10 mouse cellular contexts compared by ENCODE assay signal in the genomic region with DNA sequence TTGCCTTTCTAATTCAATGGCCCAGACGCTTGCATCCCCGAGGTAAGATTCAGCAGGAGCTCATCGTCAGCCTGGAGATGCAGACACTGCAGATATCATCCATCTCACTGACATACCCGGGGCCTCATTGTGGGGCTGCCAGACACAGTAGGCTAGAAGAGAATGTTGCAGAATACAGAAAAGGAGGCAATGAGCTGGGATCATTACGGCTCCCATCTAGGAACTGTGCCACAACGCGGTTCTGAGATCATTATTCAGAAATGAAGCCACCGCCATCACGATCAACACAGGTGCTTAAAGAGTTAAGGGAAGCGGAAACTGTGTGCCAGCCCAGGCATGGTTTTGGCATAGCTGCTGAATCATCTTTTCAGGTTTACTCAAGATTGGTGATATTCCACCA.
A peak's percentile ranks its signal among the peaks of the same experiment; 100 is the strongest.
DNase-seq lines count a peak whose midpoint lies in the region; ATAC-seq and TF ChIP-seq lines count a peak whose summit lies in the region.
"Had no signal": no experiment of that assay in that cellular context is flagged by ENCODE, and none has a peak within 500 bp of the region (broad histone marks: within the 10 kb centered on the region; RNA-seq: fewer than 3 reads in every experiment).

No protein-coding gene starts in this region.

- peak; percentile 72 for ATAC-seq in cerebellum, adult (ENCODE audit: insufficient number of reproducible peaks, low FRiP score, low TSS enrichment)
- ATAC-seq in midbrain, embryonic 14.5 days (ENCODE audit: low FRiP score, low TSS enrichment) = no peak
- no peak for ATAC-seq in megakaryocyte, adult 5-6 weeks (ENCODE audit: poor library complexity, severe bottlenecking)

- no peaks in the 10 kb centered on the region for H3K27me3 ChIP-seq in midbrain, embryonic 14.5 days (ENCODE audit: control insufficient read depth, insufficient read depth, low read length)
- no peaks in the 10 kb centered on the region for H3K27me3 ChIP-seq in thymus, adult 2 months (ENCODE audit: control insufficient read depth, insufficient read depth, low read length)

- H3K4me1 ChIP-seq in midbrain, embryonic 14.5 days (ENCODE audit: control insufficient read depth, insufficient read depth, low read length) = no peaks in the 10 kb centered on the region
- H3K4me1 ChIP-seq in thymus, adult 2 months (replicated peaks; ENCODE audit: control insufficient read depth, insufficient read depth, low read length) = no peaks in the 10 kb centered on the region

- H3K9me3 ChIP-seq in midbrain, embryonic 14.5 days (ENCODE audit: control insufficient read depth, low read length) = no peaks in the 10 kb centered on the region

- DNase-seq in cerebellum, postnatal 25 days = peak; percentile 51 to 55
- peak; percentile 25 to 42 for DNase-seq in layer of hippocampus, adult 2 months (ENCODE audit: low spot score in 2 of 2)
- peak; percentile 61 for DNase-seq in midbrain, embryonic 14.5 days
- DNase-seq in adrenal gland, postnatal 10 days = no peak
- no peak for DNase-seq in testis, postnatal 10 days (ENCODE audit: low spot score)
- DNase-seq in thymus, adult 2 months = no peak

- no peak for TF ChIP-seq CTCF in layer of hippocampus, adult 2 months (conservative IDR thresholded peaks at IDR 0.05)
- no peak for TF ChIP-seq CTCF in thymus, adult 2 months (IDR thresholded peaks at IDR 0.05; ENCODE audit: borderline replicate concordance, control insufficient read depth, extremely low read depth, insufficient read depth, low read length, poor library complexity)

- peak overlapping the region; percentile 93 for H3K27ac ChIP-seq in layer of hippocampus, adult 2 months
- peak overlapping the region; percentile 78 for H3K27ac ChIP-seq in midbrain, embryonic 14.5 days (replicated peaks; ENCODE audit: low read depth, low read length)
- H3K27ac ChIP-seq in thymus, adult 2 months (ENCODE audit: control insufficient read depth, insufficient read depth, low read length) = no peak overlapping the region

- TF ChIP-seq POLR2A in thymus, adult 2 months (IDR thresholded peaks at IDR 0.05; ENCODE audit: control insufficient read depth, extremely low read depth, insufficient read depth, low read length, poor library complexity) = no peak

- peak overlapping the region; percentile 15; the same call in 1 of the 2 replicates for H3K4me2 ChIP-seq in midbrain, embryonic 14.5 days (ENCODE audit: low read length)
- H3K4me2 ChIP-seq: heart, embryonic 11.5 days had no signal

- peak overlapping the region; percentile 51 for H3K4me3 ChIP-seq in layer of hippocampus, adult 2 months
- H3K4me3 ChIP-seq in midbrain, embryonic 14.5 days (replicated peaks; ENCODE audit: low read depth, low read length) = no peak overlapping the region
- H3K4me3 ChIP-seq in thymus, adult 2 months (ENCODE audit: control insufficient read depth, insufficient read depth, low read length) = no peak overlapping the region

- 64% methylated on average over 10 of the region's 10 CpGs for WGBS in midbrain, embryonic 14.5 days
- 90% methylated on average over 10 of the region's 10 CpGs for WGBS in thymus, adult 2 months

- H3K9ac ChIP-seq in midbrain, embryonic 14.5 days (replicated peaks; ENCODE audit: low read length) = no peak overlapping the region; the same call in 1 of the 2 replicates

- H3K36me3 ChIP-seq in midbrain, embryonic 14.5 days (ENCODE audit: control insufficient read depth, insufficient read depth, low read length) = no peaks in the 10 kb centered on the region
- no peaks in the 10 kb centered on the region for H3K36me3 ChIP-seq in thymus, adult 2 months (ENCODE audit: control insufficient read depth, insufficient read depth, low read length)
- H3K36me3 ChIP-seq: G1E had no signal

Comparison
In these comparisons a context has a peak if more than half of its experiments do, and no peak if none do; other contexts are left out.
1. DNase-seq: peak in cerebellum, postnatal 25 days (2 of 2), layer of hippocampus, adult 2 months (2 of 2) and midbrain, embryonic 14.5 days (single experiment); none in adrenal gland, postnatal 10 days (single experiment), testis, postnatal 10 days (single experiment) and thymus, adult 2 months (single experiment).